Mouse (Mus musculus): ENCODE measurements at regions not wholly inside any gene's neighbourhood (a gene's known extent, or its start where the extent isn't known, plus 50 kb on each side); places are given as distances from the start of the nearest gene placed in this dataset.

DNA sequence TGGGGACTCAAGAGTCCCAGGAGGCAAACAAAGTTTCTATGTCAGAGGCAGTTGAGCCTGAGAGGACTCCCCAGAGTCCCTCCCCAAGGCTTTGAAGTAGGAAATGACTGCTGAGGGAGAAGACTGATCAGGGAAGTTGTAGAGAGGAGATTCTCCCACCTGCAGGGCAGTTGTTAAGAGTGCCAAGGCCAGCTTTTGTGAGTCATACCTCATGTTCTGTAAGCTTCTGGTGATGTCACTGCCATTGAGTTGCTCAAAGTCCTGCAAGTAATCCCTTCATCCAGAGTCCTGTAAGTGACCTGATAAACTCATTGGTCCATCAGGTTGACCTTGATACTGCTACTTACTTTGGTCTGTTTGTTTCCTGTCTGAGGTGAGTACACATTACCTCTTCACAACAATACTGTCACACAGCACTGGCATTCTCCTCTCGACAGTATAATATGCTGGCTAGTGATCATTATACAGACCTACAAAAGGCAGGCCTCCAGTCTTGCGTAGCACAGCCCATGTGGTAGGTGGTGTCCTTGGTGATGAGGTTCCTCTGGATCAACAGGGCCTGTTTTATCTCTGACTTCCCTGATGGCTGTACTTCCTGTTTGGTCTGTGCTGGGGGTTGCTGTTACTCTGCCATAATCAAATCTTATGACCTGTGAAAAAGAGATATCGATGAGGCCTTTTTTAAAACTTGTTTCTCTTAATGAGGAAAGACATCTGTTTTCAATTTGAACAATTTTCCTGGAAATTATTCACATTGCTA, 125.2 kb upstream of the Slc7a14 start:
- no peak for TF ChIP-seq CTCF (IDR thresholded peaks at IDR 0.05; ENCODE audit: low read depth)
- TF ChIP-seq EP300 (IDR thresholded peaks at IDR 0.05; ENCODE audit: low read depth): no peak

All from liver, embryonic 14.5 days (tissue).